Mouse (Mus musculus): ENCODE measurements around the gene Treml1. TPM values are rescaled to one million over a fixed set of nuclear protein-coding genes. Genes with fewer than 3 reads are reported as not detected.
A peak's percentile ranks its signal among the peaks of the same experiment; 100 is the strongest.

Treml1 gene
- polyA plus RNA-seq, 1 experiment from 2014 or later = 25.5 TPM

- ATAC-seq (ENCODE audit: low read depth) (no peak), DNase-seq (no peak)
- no peaks in the 10 kb centered on the region for H3K9me3 ChIP-seq (replicated peaks)
- peaks cover 11% of the 10 kb centered on the region for H3K4me1 ChIP-seq (replicated peaks)
- no peak overlapping the region for H3K9ac ChIP-seq
- peaks cover 79% of the 10 kb centered on the region for H3K36me3 ChIP-seq
- H3K27me3 ChIP-seq = no peaks in the 10 kb centered on the region
- no peak overlapping the region for H3K4me2 ChIP-seq
- no peak overlapping the region for H3K4me3 ChIP-seq (replicated peaks)
- H3K27ac ChIP-seq = no peak overlapping the region
- WGBS (ENCODE audit: insufficient replicate concordance) = 79% methylated on average over 2 of the region's 2 CpGs
Measured at GRCm38 (mm10) chr17:48388666-48389065, 28.9 kb downstream of the Treml1 start.

- no peaks in the 10 kb centered on the region for H3K27me3 ChIP-seq
- 58% methylated on average over 5 of the region's 5 CpGs for WGBS (ENCODE audit: insufficient replicate concordance)
- H3K27ac ChIP-seq = no peak overlapping the region
- no peak overlapping the region for H3K4me3 ChIP-seq (replicated peaks)
- H3K4me2 ChIP-seq = no peak overlapping the region
- H3K4me1 ChIP-seq (replicated peaks) = peaks cover 11% of the 10 kb centered on the region
- H3K9me3 ChIP-seq (replicated peaks) = no peaks in the 10 kb centered on the region
- no peak overlapping the region for H3K9ac ChIP-seq
- DNase-seq (no peak), ATAC-seq (ENCODE audit: low read depth) (no peak)
- H3K36me3 ChIP-seq = peaks cover 87% of the 10 kb centered on the region
Measured at GRCm38 (mm10) chr17:48389442-48389841, 29.7 kb downstream of the Treml1 start.

GRCm38 (mm10) chr17:48391446-48391845, 31.7 kb downstream of the Treml1 start:
- Histone ChIP-seq H3K27ac (no peak overlapping the region), H3K9ac (no peak overlapping the region), H3K4me2 (no peak overlapping the region), H3K9me3 (replicated peaks) (no peaks in the 10 kb centered on the region), H3K36me3 (peaks cover 100% of the 10 kb centered on the region), H3K27me3 (no peaks in the 10 kb centered on the region), H3K4me1 (replicated peaks) (peaks cover 2% of the 10 kb centered on the region), H3K4me3 (replicated peaks) (no peak overlapping the region)
- ATAC-seq (ENCODE audit: low read depth) (no peak), DNase-seq (no peak)
- 88% methylated on average over 5 of the region's 5 CpGs for WGBS (ENCODE audit: insufficient replicate concordance)

- ATAC-seq (ENCODE audit: low read depth) (no peak), DNase-seq (no peak)
- Histone ChIP-seq H3K9me3 (replicated peaks) (no peaks in the 10 kb centered on the region), H3K27ac (no peak overlapping the region), H3K9ac (no peak overlapping the region), H3K4me3 (replicated peaks) (no peak overlapping the region), H3K36me3 (peaks cover 100% of the 10 kb centered on the region), H3K4me2 (no peak overlapping the region), H3K4me1 (replicated peaks) (no peaks in the 10 kb centered on the region), H3K27me3 (no peaks in the 10 kb centered on the region)
- WGBS (ENCODE audit: insufficient replicate concordance) = 89% methylated on average over 3 of the region's 3 CpGs
Measured at GRCm38 (mm10) chr17:48392616-48393015, 32.9 kb downstream of the Treml1 start.

GRCm38 (mm10) chr17:48401710-48402109, 42.0 kb downstream of the Treml1 start:
- Histone ChIP-seq H3K9ac (no peak overlapping the region), H3K27ac (no peak overlapping the region), H3K9me3 (replicated peaks) (no peaks in the 10 kb centered on the region), H3K4me1 (replicated peaks) (peaks cover 60% of the 10 kb centered on the region), H3K4me3 (replicated peaks) (no peak overlapping the region), H3K36me3 (peaks cover 72% of the 10 kb centered on the region), H3K4me2 (no peak overlapping the region), H3K27me3 (no peaks in the 10 kb centered on the region)
- 73% methylated on average over 4 of the region's 4 CpGs for WGBS (ENCODE audit: insufficient replicate concordance)
- DNase-seq (no peak), ATAC-seq (ENCODE audit: low read depth) (no peak)

GRCm38 (mm10) chr17:48402751-48403150, 43.0 kb downstream of the Treml1 start:
- H3K4me1 ChIP-seq (replicated peaks) = peaks cover 70% of the 10 kb centered on the region
- no peak overlapping the region for H3K27ac ChIP-seq
- DNase-seq (no peak), ATAC-seq (ENCODE audit: low read depth) (no peak)
- no peak overlapping the region for H3K4me2 ChIP-seq
- H3K9ac ChIP-seq = peak overlapping the region; percentile 29
- no peak overlapping the region for H3K4me3 ChIP-seq (replicated peaks)
- no peaks in the 10 kb centered on the region for H3K9me3 ChIP-seq (replicated peaks)
- 88% methylated on average over 3 of the region's 3 CpGs for WGBS (ENCODE audit: insufficient replicate concordance)
- no peaks in the 10 kb centered on the region for H3K27me3 ChIP-seq
- H3K36me3 ChIP-seq = peaks cover 61% of the 10 kb centered on the region

- Histone ChIP-seq H3K27me3 (no peaks in the 10 kb centered on the region), H3K4me3 (replicated peaks) (no peak overlapping the region; the same call in 1 of the 2 replicates), H3K36me3 (peaks cover 50% of the 10 kb centered on the region), H3K9me3 (replicated peaks) (no peaks in the 10 kb centered on the region), H3K27ac (peak overlapping the region; percentile 100), H3K9ac (peak overlapping the region; percentile 46), H3K4me1 (replicated peaks) (peaks cover 73% of the 10 kb centered on the region), H3K4me2 (peak overlapping the region; percentile 34)
- ATAC-seq (ENCODE audit: low read depth) = no peak
- DNase-seq = no peak
- 56% methylated on average over 2 of the region's 2 CpGs for WGBS (ENCODE audit: insufficient replicate concordance)
Measured at GRCm38 (mm10) chr17:48403848-48404247, 44.1 kb downstream of the Treml1 start.

GRCm38 (mm10) chr17:48404706-48405105, 45.0 kb downstream of the Treml1 start:
- H3K27ac ChIP-seq = peak overlapping the region; percentile 100
- H3K4me1 ChIP-seq (replicated peaks) = peaks cover 67% of the 10 kb centered on the region
- H3K27me3 ChIP-seq = no peaks in the 10 kb centered on the region
- no peaks in the 10 kb centered on the region for H3K9me3 ChIP-seq (replicated peaks)
- H3K4me3 ChIP-seq (replicated peaks) = no peak overlapping the region; the same call in 1 of the 2 replicates
- ATAC-seq (ENCODE audit: low read depth) (peak; percentile 21), DNase-seq (peak; percentile 45)
- peak overlapping the region; percentile 34 for H3K4me2 ChIP-seq
- WGBS (ENCODE audit: insufficient replicate concordance) = 17% methylated on average over 1 of the region's 1 CpGs
- H3K36me3 ChIP-seq = peaks cover 42% of the 10 kb centered on the region
- H3K9ac ChIP-seq = peak overlapping the region; percentile 46; the same call in 1 of the 2 replicates

GRCm38 (mm10) chr17:48407154-48407553, 47.4 kb downstream of the Treml1 start:
- Histone ChIP-seq H3K9me3 (replicated peaks) (no peaks in the 10 kb centered on the region), H3K4me3 (replicated peaks) (peak overlapping the region; percentile 83), H3K4me2 (peak overlapping the region; percentile 92), H3K9ac (peak overlapping the region; percentile 99), H3K36me3 (peaks cover 27% of the 10 kb centered on the region), H3K4me1 (replicated peaks) (peaks cover 72% of the 10 kb centered on the region), H3K27ac (peak overlapping the region; percentile 100), H3K27me3 (no peaks in the 10 kb centered on the region)
- ATAC-seq (ENCODE audit: low read depth) (no peak), DNase-seq (peak; percentile 54)
- WGBS (ENCODE audit: insufficient replicate concordance) = 28% methylated on average over 4 of the region's 4 CpGs

GRCm38 (mm10) chr17:48407910-48408525, 48.3 kb downstream of the Treml1 start:
- H3K9ac ChIP-seq = peak overlapping the region; percentile 99
- 5% methylated on average over 8 of the region's 8 CpGs for WGBS (ENCODE audit: insufficient replicate concordance)
- peaks cover 71% of the 10 kb centered on the region for H3K4me1 ChIP-seq (replicated peaks)

GRCm38 (mm10) chr17:48408526-48409291, 49.0 kb downstream of the Treml1 start:
- no peaks in the 10 kb centered on the region for H3K9me3 ChIP-seq (replicated peaks)
- DNase-seq (peak; percentile 70), ATAC-seq (ENCODE audit: low read depth) (peak; percentile 41)
- H3K9ac ChIP-seq = peak overlapping the region; percentile 99
- H3K27me3 ChIP-seq = no peaks in the 10 kb centered on the region
- H3K4me2 ChIP-seq = peak overlapping the region; percentile 92
- WGBS (ENCODE audit: insufficient replicate concordance) = under 1% methylated on average over 47 of the region's 47 CpGs
- H3K36me3 ChIP-seq = peaks cover 32% of the 10 kb centered on the region
- H3K4me3 ChIP-seq (replicated peaks) = peak overlapping the region; percentile 83
- H3K4me1 ChIP-seq (replicated peaks) = peaks cover 69% of the 10 kb centered on the region
- H3K27ac ChIP-seq = peak overlapping the region; percentile 100

More at GRCm38 (mm10) chr17:48407910-48408525, 48.3 kb downstream of the Treml1 start:
- Histone ChIP-seq H3K4me3 (replicated peaks) (peak overlapping the region; percentile 83), H3K4me2 (peak overlapping the region; percentile 92), H3K36me3 (peaks cover 28% of the 10 kb centered on the region), H3K27ac (peak overlapping the region; percentile 100), H3K9me3 (replicated peaks) (no peaks in the 10 kb centered on the region), H3K27me3 (no peaks in the 10 kb centered on the region)
- DNase-seq = peak; percentile 21
- ATAC-seq (ENCODE audit: low read depth) = no peak

Data from liver, embryonic 13.5 days (tissue).